Mouse (Mus musculus) ES-E14 (cell line): ENCODE measurements at regions not wholly inside any gene's neighbourhood (a gene's known extent, or its start where the extent isn't known, plus 50 kb on each side); places are given as distances from the start of the nearest gene placed in this dataset.

Experiments
- ZC3H11A ChIP-seq: IDR thresholded peaks from 2 replicates; pipeline ENCODE4 v1.6.1; 2012; ENCODE audit warnings: low read depth, mild to moderate bottlenecking, inconsistent platforms, low read length, borderline replicate concordance
- ZNF384 ChIP-seq: IDR thresholded peaks from 2 replicates; pipeline ENCODE4 v1.6.1; 2012; ENCODE audit warnings: low read depth, low read length, inconsistent platforms

- TF ChIP-seq ZC3H11A: no peak
- no peak for TF ChIP-seq ZNF384
Measured at GRCm38 (mm10) chr3:38128486-38129166, 356.0 kb downstream of the Ankrd50 start.
